Mouse (Mus musculus): ENCODE results near the gene Timp3. TPM values are rescaled to one million over a fixed set of nuclear protein-coding genes. Genes with fewer than 3 reads are reported as not detected.

Timp3 gene
- polyA plus RNA-seq, 1 experiment = 30.5 TPM

- 73% methylated on average over 2 of the region's 2 CpGs for WGBS
- no peak for TF ChIP-seq CTCF (IDR thresholded peaks at IDR 0.05; ENCODE audit: borderline replicate concordance, control insufficient read depth, extremely low read depth, insufficient read depth, low read length, poor library complexity)
- no peak for DNase-seq
- no peak overlapping the region for H3K27ac ChIP-seq (ENCODE audit: control insufficient read depth, insufficient read depth, low read length)
- H3K36me3 ChIP-seq (ENCODE audit: control insufficient read depth, insufficient read depth, low read length) = no peaks in the 10 kb centered on the region
- H3K4me1 ChIP-seq (replicated peaks; ENCODE audit: control insufficient read depth, insufficient read depth, low read length) = no peaks in the 10 kb centered on the region
- H3K4me3 ChIP-seq (ENCODE audit: control insufficient read depth, insufficient read depth, low read length) = no peak overlapping the region
- no peaks in the 10 kb centered on the region for H3K27me3 ChIP-seq (ENCODE audit: control insufficient read depth, insufficient read depth, low read length)
Observed at GRCm38 (mm10) chr10:86328691-86329090, 28.5 kb downstream of the Timp3 start.

- DNase-seq = no peak
- H3K4me3 ChIP-seq (ENCODE audit: control insufficient read depth, insufficient read depth, low read length) = no peak overlapping the region
- no peaks in the 10 kb centered on the region for H3K36me3 ChIP-seq (ENCODE audit: control insufficient read depth, insufficient read depth, low read length)
- WGBS = 97% methylated on average over 8 of the region's 8 CpGs
- no peaks in the 10 kb centered on the region for H3K4me1 ChIP-seq (replicated peaks; ENCODE audit: control insufficient read depth, insufficient read depth, low read length)
- no peaks in the 10 kb centered on the region for H3K27me3 ChIP-seq (ENCODE audit: control insufficient read depth, insufficient read depth, low read length)
- no peak for TF ChIP-seq CTCF (IDR thresholded peaks at IDR 0.05; ENCODE audit: borderline replicate concordance, control insufficient read depth, extremely low read depth, insufficient read depth, low read length, poor library complexity)
- TF ChIP-seq POLR2A (IDR thresholded peaks at IDR 0.05; ENCODE audit: control insufficient read depth, extremely low read depth, insufficient read depth, low read length, poor library complexity) = no peak
- no peak overlapping the region for H3K27ac ChIP-seq (ENCODE audit: control insufficient read depth, insufficient read depth, low read length)
Observed at GRCm38 (mm10) chr10:86329241-86329882, 29.2 kb downstream of the Timp3 start.

- no peak for DNase-seq
- 78% methylated on average over 5 of the region's 5 CpGs for WGBS
- Histone ChIP-seq H3K36me3 (ENCODE audit: control insufficient read depth, insufficient read depth, low read length) (no peaks in the 10 kb centered on the region), H3K27me3 (ENCODE audit: control insufficient read depth, insufficient read depth, low read length) (no peaks in the 10 kb centered on the region), H3K4me1 (replicated peaks; ENCODE audit: control insufficient read depth, insufficient read depth, low read length) (no peaks in the 10 kb centered on the region), H3K4me3 (ENCODE audit: control insufficient read depth, insufficient read depth, low read length) (no peak overlapping the region), H3K27ac (ENCODE audit: control insufficient read depth, insufficient read depth, low read length) (no peak overlapping the region)
- TF ChIP-seq POLR2A (IDR thresholded peaks at IDR 0.05; ENCODE audit: control insufficient read depth, extremely low read depth, insufficient read depth, low read length, poor library complexity) = no peak
- TF ChIP-seq CTCF (IDR thresholded peaks at IDR 0.05; ENCODE audit: borderline replicate concordance, control insufficient read depth, extremely low read depth, insufficient read depth, low read length, poor library complexity) = no peak
Observed at GRCm38 (mm10) chr10:86330993-86331680, 31.0 kb downstream of the Timp3 start.

DNA sequence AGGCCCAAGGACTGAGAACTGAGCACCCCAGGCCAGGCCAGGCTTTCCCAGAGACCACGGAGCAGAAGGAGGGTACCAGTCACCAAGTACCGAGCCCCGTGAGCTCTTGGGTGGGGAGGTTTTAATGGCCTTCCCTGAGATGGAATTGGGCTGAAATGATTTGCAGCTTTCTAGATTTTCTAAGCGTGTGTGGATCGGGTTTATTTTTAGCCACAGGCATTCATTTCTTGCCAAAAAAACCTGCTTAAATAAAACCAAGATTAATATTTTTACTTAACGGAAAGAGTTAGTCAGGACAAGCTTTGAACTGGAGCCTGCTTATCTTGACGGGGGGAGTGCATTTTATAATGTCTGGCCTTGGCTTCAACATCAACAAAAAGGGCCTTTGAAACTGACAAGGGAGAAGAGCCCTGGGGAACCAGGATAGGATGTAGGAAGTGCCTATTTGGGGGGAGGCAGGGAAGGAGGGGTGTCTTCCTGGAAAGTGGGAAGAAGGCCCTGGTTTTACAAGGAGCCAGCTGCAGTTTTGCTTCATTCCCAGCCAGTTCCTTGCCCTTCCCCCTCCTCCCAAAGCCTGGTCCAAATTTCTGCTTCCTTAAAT, 31.6 kb downstream of the Timp3 start:
- no peak for DNase-seq
- TF ChIP-seq POLR2A (IDR thresholded peaks at IDR 0.05; ENCODE audit: control insufficient read depth, extremely low read depth, insufficient read depth, low read length, poor library complexity) = no peak
- TF ChIP-seq CTCF (IDR thresholded peaks at IDR 0.05; ENCODE audit: borderline replicate concordance, control insufficient read depth, extremely low read depth, insufficient read depth, low read length, poor library complexity) = no peak
- Histone ChIP-seq H3K27ac (ENCODE audit: control insufficient read depth, insufficient read depth, low read length) (no peak overlapping the region), H3K4me3 (ENCODE audit: control insufficient read depth, insufficient read depth, low read length) (no peak overlapping the region), H3K36me3 (ENCODE audit: control insufficient read depth, insufficient read depth, low read length) (no peaks in the 10 kb centered on the region), H3K27me3 (ENCODE audit: control insufficient read depth, insufficient read depth, low read length) (no peaks in the 10 kb centered on the region), H3K4me1 (replicated peaks; ENCODE audit: control insufficient read depth, insufficient read depth, low read length) (no peaks in the 10 kb centered on the region)
- WGBS = 93% methylated on average over 7 of the region's 7 CpGs

DNA sequence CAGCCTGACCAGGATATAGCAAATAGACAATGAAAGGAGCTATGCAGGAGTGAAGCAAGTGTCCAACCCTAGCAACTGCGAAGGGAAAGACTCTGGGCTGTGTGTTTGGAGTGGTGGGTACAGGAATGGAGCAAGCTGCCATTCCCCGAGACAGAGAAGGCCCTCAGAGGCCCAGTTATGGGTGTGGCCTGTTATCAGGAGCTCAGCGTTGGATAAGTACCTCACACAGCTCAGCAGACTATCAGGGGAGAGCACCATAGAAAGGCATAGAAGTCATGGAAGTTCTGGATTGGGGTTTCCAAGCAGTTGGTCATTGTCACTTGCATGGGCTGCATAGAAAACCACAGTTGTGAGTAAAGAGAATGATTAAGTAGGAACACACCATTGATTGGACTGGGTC, 32.8 kb downstream of the Timp3 start:
- DNase-seq = no peak
- Histone ChIP-seq H3K27me3 (ENCODE audit: control insufficient read depth, insufficient read depth, low read length) (no peaks in the 10 kb centered on the region), H3K4me1 (replicated peaks; ENCODE audit: control insufficient read depth, insufficient read depth, low read length) (no peaks in the 10 kb centered on the region), H3K36me3 (ENCODE audit: control insufficient read depth, insufficient read depth, low read length) (no peaks in the 10 kb centered on the region), H3K4me3 (ENCODE audit: control insufficient read depth, insufficient read depth, low read length) (no peak overlapping the region), H3K27ac (ENCODE audit: control insufficient read depth, insufficient read depth, low read length) (no peak overlapping the region)
- TF ChIP-seq CTCF (IDR thresholded peaks at IDR 0.05; ENCODE audit: borderline replicate concordance, control insufficient read depth, extremely low read depth, insufficient read depth, low read length, poor library complexity) (no peak), POLR2A (IDR thresholded peaks at IDR 0.05; ENCODE audit: control insufficient read depth, extremely low read depth, insufficient read depth, low read length, poor library complexity) (no peak)
- 86% methylated on average over 3 of the region's 3 CpGs for WGBS

DNA sequence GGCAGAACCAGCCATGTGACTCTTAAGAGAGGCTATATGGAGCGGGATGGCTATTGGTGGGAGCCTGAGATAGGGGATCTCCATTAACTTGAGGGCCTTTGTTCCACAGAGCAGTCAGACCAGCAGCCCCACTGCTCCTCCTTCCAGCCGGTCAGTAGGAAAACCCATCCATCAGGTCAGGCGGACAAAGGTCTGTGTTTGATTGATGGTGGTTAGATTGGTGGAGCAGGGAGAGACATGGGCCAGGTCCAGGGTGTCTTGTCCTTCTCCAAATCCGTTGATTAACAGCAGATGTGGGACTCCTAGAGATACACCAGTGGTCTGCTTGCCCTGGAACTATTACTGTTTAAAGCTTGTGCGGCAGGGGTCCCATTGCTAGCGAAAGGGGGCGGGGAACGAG, 34.4 kb downstream of the Timp3 start:
- WGBS = 92% methylated on average over 8 of the region's 8 CpGs
- no peaks in the 10 kb centered on the region for H3K27me3 ChIP-seq (ENCODE audit: control insufficient read depth, insufficient read depth, low read length)
- no peak for DNase-seq
- no peak for TF ChIP-seq POLR2A (IDR thresholded peaks at IDR 0.05; ENCODE audit: control insufficient read depth, extremely low read depth, insufficient read depth, low read length, poor library complexity)
- no peak for TF ChIP-seq CTCF (IDR thresholded peaks at IDR 0.05; ENCODE audit: borderline replicate concordance, control insufficient read depth, extremely low read depth, insufficient read depth, low read length, poor library complexity)
- no peak overlapping the region for H3K4me3 ChIP-seq (ENCODE audit: control insufficient read depth, insufficient read depth, low read length)
- H3K4me1 ChIP-seq (replicated peaks; ENCODE audit: control insufficient read depth, insufficient read depth, low read length) = no peaks in the 10 kb centered on the region
- no peaks in the 10 kb centered on the region for H3K36me3 ChIP-seq (ENCODE audit: control insufficient read depth, insufficient read depth, low read length)
- H3K27ac ChIP-seq (ENCODE audit: control insufficient read depth, insufficient read depth, low read length) = no peak overlapping the region

All from thymus, adult 2 months (tissue).